Mouse (Mus musculus) megakaryocyte-erythroid progenitor cell, adult 5 weeks (primary cell): Measurements from ENCODE around the gene 1110008L16Rik. TPM values are rescaled to one million over a fixed set of nuclear protein-coding genes. Genes with fewer than 3 reads are reported as not detected.

Source experiments
- polyA plus RNA-seq: library from polyadenylated mRNA; stranded (reverse); fragments of >175 nt; gene quantifications from 2 replicates; pipeline ENCODE4 v1.2.3, GENCODE M21; 2012

The 1110008L16Rik gene
- polyA plus RNA-seq = 1.6 and 2.1 TPM in 2 replicates

GRCm38 (mm10) chr12:55299336-55299735, at the start of gene 1110008L16Rik:
TSS of gene 1110008L16Rik (plus strand) at chr12:55299577.

DNA sequence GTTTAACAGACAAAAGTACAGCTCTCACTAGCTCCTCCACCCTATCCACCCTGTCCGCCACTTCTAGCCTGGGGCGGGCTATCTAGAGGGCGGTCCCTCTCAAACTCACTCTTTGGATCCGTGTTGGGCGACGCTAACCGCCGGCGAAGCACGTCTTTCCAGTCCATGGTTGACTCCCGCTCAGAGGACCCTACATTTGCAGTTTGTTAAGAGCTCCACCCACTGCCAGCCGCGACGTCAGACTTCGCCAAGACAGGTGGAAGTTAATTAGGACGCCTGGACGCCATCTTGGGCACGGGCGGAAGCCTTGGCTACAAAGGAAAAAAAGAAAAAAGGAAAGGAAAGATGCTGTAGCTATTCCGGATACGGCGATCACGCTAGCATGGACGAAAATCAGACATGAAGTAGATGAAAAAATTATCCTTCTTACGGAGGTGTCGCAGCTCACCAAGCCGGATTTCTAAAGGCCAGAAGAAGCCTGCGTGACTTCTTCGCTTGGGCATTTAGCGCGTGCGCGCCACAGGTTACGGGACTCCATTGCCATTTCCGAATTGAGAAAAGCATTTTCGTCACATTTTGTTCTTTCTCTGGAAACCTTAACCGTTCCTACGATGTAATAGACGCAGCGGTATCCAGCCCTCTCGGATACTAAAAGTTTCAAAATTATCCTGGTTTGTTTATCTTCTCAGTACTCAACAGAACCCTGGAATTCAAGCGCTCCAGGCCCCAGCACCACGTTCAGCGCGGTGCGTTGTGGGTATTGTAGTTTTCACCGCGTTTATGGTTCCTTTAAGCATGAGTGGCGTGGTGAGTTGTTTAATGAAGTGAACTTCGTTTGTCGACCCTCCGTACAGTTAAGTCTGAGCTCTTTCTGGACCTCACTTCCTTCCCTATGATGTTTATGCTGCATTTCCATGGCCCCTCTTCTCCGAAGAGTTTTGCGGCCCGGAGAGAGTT, 3.4 kb downstream of the 1110008L16Rik start, which contains the start of gene Ppp2r3c:
Ppp2r3c (minus strand) TSS at position 514 of the 957 bp plus-strand sequence.

DNA sequence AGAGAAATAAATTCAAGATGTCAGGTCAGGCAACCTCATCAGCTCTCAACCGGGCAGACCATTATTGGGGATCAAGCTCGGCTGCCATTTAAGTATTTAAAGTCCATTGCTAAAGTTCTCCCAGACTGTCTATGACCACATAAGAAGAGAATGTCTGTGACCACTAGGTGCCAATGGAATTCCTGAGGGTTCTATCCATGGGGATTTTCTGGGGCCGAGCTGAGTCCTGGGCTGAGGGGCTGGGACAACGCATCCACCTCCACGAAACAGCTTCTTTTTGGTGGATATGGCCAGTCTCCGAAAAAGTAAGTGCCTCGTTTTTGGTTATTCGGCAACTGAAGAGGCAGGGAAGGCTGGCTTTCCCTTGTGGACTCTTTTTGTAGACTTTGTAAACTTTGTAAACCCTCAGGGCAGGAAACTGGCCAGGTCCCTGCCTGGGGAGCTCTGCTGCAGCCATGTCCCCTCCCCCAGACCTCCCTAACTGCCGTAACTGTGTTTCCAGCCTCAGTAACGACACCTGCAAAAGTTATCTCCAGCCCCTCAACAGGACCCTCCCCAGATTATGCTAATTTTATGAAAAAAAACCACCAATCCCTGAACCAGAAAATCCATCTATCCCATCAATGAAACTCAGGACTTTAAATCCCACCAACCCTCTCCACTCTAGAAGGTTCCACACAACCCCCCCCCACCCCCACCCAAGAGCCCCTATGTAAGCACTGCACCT, 84.8 kb downstream of the 1110008L16Rik start, which contains the start of gene Psma6:
Psma6 (plus strand) TSS at position 200 of the 727 bp plus-strand sequence.

Other genes with a start within 250 kb of the 1110008L16Rik start
- 0.37 and 1.0 TPM in 2 replicates for gene 2700097O09Rik, start 219.5 kb upstream of the 1110008L16Rik start, polyA plus RNA-seq
- gene Srp54a, start 219.3 kb upstream of the 1110008L16Rik start, polyA plus RNA-seq = 23.1 and 32.8 TPM in 2 replicates
- 6.8 and 10.5 TPM in 2 replicates for gene Fam177a, start 175.1 kb upstream of the 1110008L16Rik start, polyA plus RNA-seq
- gene Srp54b, start 144.5 kb upstream of the 1110008L16Rik start, polyA plus RNA-seq = 61.9 and 70.2 TPM in 2 replicates
- not detected in 2 replicates for gene 1700047I17Rik2, start 100.0 kb upstream of the 1110008L16Rik start, polyA plus RNA-seq
- gene Srp54c, start 69.4 kb upstream of the 1110008L16Rik start, polyA plus RNA-seq = 1.9 and 2.6 TPM in 2 replicates
- gene Ppp2r3c, start 3.4 kb downstream of the 1110008L16Rik start, polyA plus RNA-seq = 0.91 and 1.0 TPM in 2 replicates
- 19.6 and 23.1 TPM in 2 replicates for gene Psma6, start 84.6 kb downstream of the 1110008L16Rik start, polyA plus RNA-seq
- gene Nfkbia, start 193.1 kb downstream of the 1110008L16Rik start, polyA plus RNA-seq = 253 and 486 TPM in 2 replicates